Mouse (Mus musculus) spleen, adult 2 months (tissue): ENCODE data around the gene Ap1s2.

Experiments
- CTCF ChIP-seq: fragments of 200-500 bp; IDR thresholded peaks from 2 replicates; pipeline ENCODE4 v1.5.1; 2011; ENCODE audit warnings: mild to moderate bottlenecking, inconsistent platforms; ENCODE audit not compliant: insufficient read depth, insufficient read length, insufficient replicate concordance; ENCODE audit errors: extremely low read depth
- POLR2A ChIP-seq: fragments of 200-500 bp; IDR thresholded peaks from 2 replicates; pipeline ENCODE4 v1.6.1; 2011; ENCODE audit warnings: low read depth, low read length, inconsistent platforms

GRCm38 (mm10) chrX:163908003-163908336, 847 bp upstream of the Ap1s2 start:
- TF ChIP-seq CTCF (no peak), POLR2A (no peak)
